Mouse (Mus musculus): ENCODE measurements around the gene Cisd1. TPM values are rescaled to one million over a fixed set of nuclear protein-coding genes. Genes with fewer than 3 reads are reported as not detected.

Cisd1 gene
- total and polyA plus RNA-seq, 3 experiments: 81.8 to 111 (median 100) TPM

GRCm38 (mm10) chr10:71291801-71292200, 53.0 kb downstream of the Cisd1 start:
- Histone ChIP-seq H3K79me2 (replicated peaks; ENCODE audit: control insufficient read depth, extremely low read depth, insufficient read depth, poor library complexity, severe bottlenecking) (no peaks in the 10 kb centered on the region), H3K4me1 (ENCODE audit: control insufficient read depth in 1 of 2, insufficient read depth in 2 of 2) (peaks cover 3 to 24% of the 10 kb centered on the region in 2 experiments; a peak in 3 of 4 replicates), H3K36me3 (replicated peaks in 1 of 2; ENCODE audit: control insufficient read depth in 1 of 2, insufficient read depth in 1 of 2, low read length in 1 of 2) (no peaks in the 10 kb centered on the region), H3K9me3 (replicated peaks; ENCODE audit: low read length) (no peaks in the 10 kb centered on the region), H3K27ac (ENCODE audit: insufficient read depth, low read depth) (peak overlapping the region; percentile 61), H3K27me3 (replicated peaks) (peaks cover 20% of the 10 kb centered on the region), H3K4me3 (replicated peaks in 1 of 3; ENCODE audit: low read depth in 2 of 3, low read length in 2 of 3, poor library complexity in 1 of 3) (peak overlapping the region in 2 of 3 experiments; percentile 30), H3K9ac (ENCODE audit: insufficient read depth, low read depth) (peak overlapping the region; percentile 19; the same call in 1 of the 2 replicates), H3K4me2 (ENCODE audit: insufficient read depth, low read depth, poor library complexity, severe bottlenecking) (peak overlapping the region; percentile 39)
- dilution Hi-C loops (cut with MboI; ENCODE audit: extremely low pct_ligation_motif_present, extremely low pct_unique_long_range_greater_than_20kb, low sequenced_read_pairs) (no loop called here), in situ Hi-C loops (cut with MboI; ENCODE audit: low pct_ligation_motif_present, low pct_unique_long_range_greater_than_20kb, low sequenced_read_pairs) (loop anchor here (5.0 to 10.0 kb wide), 2 partner anchors 34 to 57 kb away; partner anchors contain the start of gene Tfam)
- TF ChIP-seq JUND (conservative IDR thresholded peaks at IDR 0.05; ENCODE audit: low read depth, low read length): no peak
- 0 out of 2 replicates have a peak, but pooled peaks have one; percentile 50 for TF ChIP-seq CHD2 (IDR thresholded peaks at IDR 0.05; ENCODE audit: low read length)
- TF ChIP-seq RAD21 (IDR thresholded peaks at IDR 0.05; ENCODE audit: low read depth, low read length): peak; percentile 19
- no peak for TF ChIP-seq NRF1 (IDR thresholded peaks at IDR 0.05; ENCODE audit: low read depth, low read length)
- TF ChIP-seq GABPA (IDR thresholded peaks at IDR 0.05; ENCODE audit: insufficient replicate concordance, low read depth, low read length): no peak
- no peak for TF ChIP-seq E2F4 (IDR thresholded peaks at IDR 0.05; ENCODE audit: insufficient replicate concordance, low read depth, low read length)
- TF ChIP-seq ZNF384 (IDR thresholded peaks at IDR 0.05; ENCODE audit: low read depth, low read length): no peak
- 0 out of 2 replicates have a peak, but pooled peaks have one; percentile 37 for TF ChIP-seq MAZ (IDR thresholded peaks at IDR 0.05; ENCODE audit: low read depth, low read length)
- no peak for TF ChIP-seq USF2 (conservative IDR thresholded peaks at IDR 0.05; ENCODE audit: low read depth, low read length)
- TF ChIP-seq RCOR1 (conservative IDR thresholded peaks at IDR 0.05; ENCODE audit: low read depth, low read length): no peak
- TF ChIP-seq MAFK (IDR thresholded peaks at IDR 0.05; ENCODE audit: insufficient replicate concordance, low read length): no peak
- TF ChIP-seq ELF1 (IDR thresholded peaks at IDR 0.05; ENCODE audit: low read depth, low read length): no peak
- TF ChIP-seq ETS1 (conservative IDR thresholded peaks at IDR 0.05; ENCODE audit: low read depth, low read length): no peak
- no peak for TF ChIP-seq SIN3A (IDR thresholded peaks at IDR 0.05; ENCODE audit: low read length)
- TF ChIP-seq JUN (IDR thresholded peaks at IDR 0.05; ENCODE audit: insufficient read depth, low read depth, low read length): no peak
- TF ChIP-seq CTCF (conservative IDR thresholded peaks at IDR 0.05 in 1 of 2, IDR thresholded peaks at IDR 0.05 in 1 of 2; ENCODE audit: low read depth in 2 of 2, low read length in 2 of 2): peak in 1 of 2 experiments; percentile 36; a peak in 2 of 4 replicates
- no peak for TF ChIP-seq UBTF (IDR thresholded peaks at IDR 0.05; ENCODE audit: low read depth, low read length)
- TF ChIP-seq POLR2AphosphoS2 (IDR thresholded peaks at IDR 0.05; ENCODE audit: low read depth, low read length): no peak
- TF ChIP-seq SMC3 (IDR thresholded peaks at IDR 0.05; ENCODE audit: low read depth, low read length): 0 out of 2 replicates have a peak, but pooled peaks have one; percentile 3
- 0 out of 2 replicates have a peak, but pooled peaks have one; percentile 22 for TF ChIP-seq MAX (IDR thresholded peaks at IDR 0.05; ENCODE audit: low read length)
- peak; percentile 3; the same call in 1 of the 2 replicates for TF ChIP-seq IRF4 (IDR thresholded peaks at IDR 0.05; ENCODE audit: low read depth, low read length)
- no peak for TF ChIP-seq MXI1 (IDR thresholded peaks at IDR 0.05; ENCODE audit: low read depth, low read length)
- TF ChIP-seq USF1 (IDR thresholded peaks at IDR 0.05; ENCODE audit: low read depth, low read length): no peak
- TF ChIP-seq MYC (IDR thresholded peaks at IDR 0.05; ENCODE audit: low read depth, low read length): no peak
- no peak for TF ChIP-seq EP300 (IDR thresholded peaks at IDR 0.05; ENCODE audit: low read length)
- TF ChIP-seq HCFC1 (IDR thresholded peaks at IDR 0.05; ENCODE audit: low read depth, low read length): no peak
- TF ChIP-seq KAT2A (IDR thresholded peaks at IDR 0.05; ENCODE audit: insufficient replicate concordance, low read length): no peak
- DNase-seq (ENCODE audit: extremely low read depth): peak; percentile 56

All from CH12.LX (cell line).